Mouse (Mus musculus) testis, adult 2 months (tissue): ENCODE data around the gene Cnnm2.

Experiments
- CTCF ChIP-seq: fragments of 200-500 bp; IDR thresholded peaks from 2 replicates; pipeline ENCODE4 v1.5.1; 2012; ENCODE audit warnings: low read depth, mild to moderate bottlenecking, inconsistent platforms, low read length, moderate library complexity; ENCODE audit not compliant: control insufficient read depth, insufficient read depth, insufficient replicate concordance
- POLR2A ChIP-seq: fragments of 200-500 bp; IDR thresholded peaks from 2 replicates; pipeline ENCODE4 v1.6.1; 2012; ENCODE audit warnings: low read depth, mild to moderate bottlenecking, inconsistent platforms, low read length, moderate library complexity; ENCODE audit not compliant: control insufficient read depth

- TF ChIP-seq CTCF = no peak
- TF ChIP-seq POLR2A = no peak
These were observed 73.9 kb downstream of the Cnnm2 start for GRCm38 (mm10) chr19:46835339-46835738.
